Comparison of ENCODE assay signal across 13 mouse cellular contexts in the genomic region with DNA sequence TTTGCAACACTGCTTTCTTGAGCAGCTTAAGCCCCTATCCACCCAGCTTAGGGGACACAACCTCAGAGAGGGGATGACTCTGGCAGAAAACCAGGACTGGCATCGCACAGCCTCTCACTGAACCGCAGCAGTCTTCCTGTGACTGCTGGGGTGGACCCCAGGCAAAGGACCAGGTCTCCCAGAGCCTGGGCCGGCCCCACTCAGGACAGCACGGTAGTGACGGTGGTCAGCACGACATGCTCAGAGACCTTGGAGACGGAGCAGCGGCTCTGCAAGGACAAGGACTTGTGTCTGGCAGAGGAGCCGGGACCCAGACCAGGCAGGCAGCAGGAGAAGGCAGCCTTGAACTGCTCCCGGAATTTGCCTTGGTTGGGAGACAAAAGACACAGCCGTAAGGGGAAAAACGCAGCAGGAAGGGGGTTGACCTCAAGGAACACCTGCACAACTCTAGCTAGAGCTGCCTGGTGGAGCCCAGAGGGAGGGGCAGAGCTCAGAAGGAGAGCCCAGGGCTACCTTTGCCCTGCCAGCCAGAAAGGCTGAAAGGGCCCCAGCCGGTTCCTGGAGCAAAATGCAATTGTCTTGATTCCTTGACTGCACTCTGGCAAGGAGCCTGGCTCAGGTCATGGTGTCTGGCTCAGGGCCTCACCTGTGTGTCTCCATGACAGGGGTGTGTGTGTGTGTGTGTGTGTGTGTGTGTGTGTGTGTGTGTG. TPM values are rescaled to one million over a fixed set of nuclear protein-coding genes. Genes with fewer than 3 reads are reported as not detected.
DNase-seq lines count a peak whose midpoint lies in the region; TF ChIP-seq lines count a peak whose summit lies in the region.
"Had no signal": no experiment of that assay in that cellular context is flagged by ENCODE, and none has a peak within 500 bp of the region (broad histone marks: within the 10 kb centered on the region; RNA-seq: fewer than 3 reads in every experiment).

No protein-coding gene starts in this region.

- 19% methylated on average over 13 of the region's 13 CpGs for WGBS in large intestine, adult 2 months
- WGBS in lung, adult 2 months = 58% methylated on average over 13 of the region's 13 CpGs

- peak; percentile 67 for DNase-seq in adrenal gland, adult 2 months
- no peak for DNase-seq in adrenal gland, postnatal 4 days (ENCODE audit: low spot score in 2 of 2)
- DNase-seq in ZHBTc4 (ENCODE audit: low read depth, low spot score) = peak; percentile 72
- DNase-seq in kidney, adult 18-20 months = peak; percentile 74
- peak; percentile 75 for DNase-seq in large intestine, adult 2 months (ENCODE audit: low read depth, low spot score)
- DNase-seq in urinary bladder, postnatal 25 days (ENCODE audit: low spot score) = no peak
- DNase-seq in lung, adult 2 months = no peak
- no peak for DNase-seq in frontal cortex, postnatal 25 days (ENCODE audit: low spot score in 2 of 2)
- DNase-seq: cerebellum, adult 9-11 months had no signal

- H3K4me3 ChIP-seq in lung, adult 2 months (replicated peaks; ENCODE audit: extremely low read depth, low read depth, low read length) = no peak overlapping the region
- H3K4me3 ChIP-seq: midbrain, embryonic 15.5 days had no signal

- no peak for TF ChIP-seq POLR2A in lung, adult 2 months (IDR thresholded peaks at IDR 0.05; ENCODE audit: borderline replicate concordance, extremely low read depth, low read depth, low read length)

- no peaks in the 10 kb centered on the region for H3K4me1 ChIP-seq in lung, adult 2 months (ENCODE audit: control insufficient read depth, insufficient read depth, low read length)
- H3K4me1 ChIP-seq: midbrain, embryonic 15.5 days had no signal

- TF ChIP-seq CTCF in lung, adult 2 months (IDR thresholded peaks at IDR 0.05; ENCODE audit: insufficient read depth, low read length) = no peak

RNA-seq across cellular contexts. Expression of a gene that starts 8.4 kb away (rescaled TPM):
- under 1 TPM; 0.69 to 0.86 TPM for total RNA-seq in adrenal gland, adult 2 months (2021)
- polyA plus RNA-seq in adrenal gland, adult 2 months (2012; rRNA removed) = 7.6 and 10.5 TPM in 2 replicates
- 1 to 10 TPM; 1.2 to 1.8 TPM for total RNA-seq in adrenal gland, postnatal 4 days (2021)
- polyA plus RNA-seq in large intestine, adult 2 months (2012; rRNA removed) = 1.8 and 3.2 TPM in 2 replicates
- polyA plus RNA-seq in lung, adult 2 months (2012; rRNA removed) = 0.19 and 0.66 TPM in 2 replicates
- total RNA-seq: granulocyte monocyte progenitor cell, adult 5-6 weeks; MEL had no signal
- polyA plus RNA-seq: heart, postnatal 0 days had no signal

RNA-seq across cellular contexts. Expression of a gene that starts 28.4 kb away (rescaled TPM):
- total RNA-seq in adrenal gland, adult 2 months (2021) = 10 to 100 TPM; 80.3 to 82.6 TPM
- 180 and 181 TPM in 2 replicates for polyA plus RNA-seq in adrenal gland, adult 2 months (2012; rRNA removed)
- total RNA-seq in adrenal gland, postnatal 4 days (2021) = 10 to 100 TPM; 63.6 to 65.1 TPM
- polyA plus RNA-seq in large intestine, adult 2 months (2012; rRNA removed) = 183 and 198 TPM in 2 replicates
- polyA plus RNA-seq in lung, adult 2 months (2012; rRNA removed) = 106 and 118 TPM in 2 replicates

RNA-seq across cellular contexts. Expression of a gene that starts 44.1 kb away (rescaled TPM):
- total RNA-seq in adrenal gland, adult 2 months (2021) = 100 to 1,000 TPM; 115 to 136 TPM
- polyA plus RNA-seq in adrenal gland, adult 2 months (2012; rRNA removed) = 311 and 341 TPM in 2 replicates
- total RNA-seq in adrenal gland, postnatal 4 days (2021) = 10 to 100 TPM; 70.0 to 74.0 TPM
- polyA plus RNA-seq in large intestine, adult 2 months (2012; rRNA removed) = 84.0 and 85.1 TPM in 2 replicates
- polyA plus RNA-seq in lung, adult 2 months (2012; rRNA removed) = 134 and 222 TPM in 2 replicates

Comparison
In these comparisons a context has a peak if more than half of its experiments do, and no peak if none do; other contexts are left out.
1. DNase-seq: peak in adrenal gland, adult 2 months (single experiment), ZHBTc4 (single experiment), kidney, adult 18-20 months (single experiment) and large intestine, adult 2 months (single experiment); none in adrenal gland, postnatal 4 days (0 of 2), urinary bladder, postnatal 25 days (single experiment), lung, adult 2 months (single experiment) and frontal cortex, postnatal 25 days (0 of 2).